Mouse (Mus musculus) C2C12 (cell line): ENCODE data around the gene Cant1.

Experiments used
- CEBPB ChIP-seq: IDR thresholded peaks from one replicate; pipeline ENCODE4 v1.6.1; 2011; ENCODE audit warnings: low read depth, mild to moderate bottlenecking, control low read depth, moderate library complexity
- CTCF ChIP-seq: IDR thresholded peaks from one replicate; pipeline ENCODE4 v1.5.1; 2011; ENCODE audit not compliant: control insufficient read depth, insufficient read depth, insufficient read length
- MAX ChIP-seq: IDR thresholded peaks from one replicate; pipeline ENCODE4 v1.6.1; 2011; ENCODE audit warnings: mild to moderate bottlenecking, control low read depth
- MYOD1 ChIP-seq: IDR thresholded peaks from one replicate; pipeline ENCODE4 v1.6.1; 2011; ENCODE audit warnings: low read depth; ENCODE audit not compliant: control insufficient read depth, insufficient read length
- USF1 ChIP-seq: IDR thresholded peaks from one replicate; pipeline ENCODE4 v1.6.1; 2011; ENCODE audit warnings: low read depth, mild to moderate bottlenecking, control low read depth, moderate library complexity

- TF ChIP-seq MAX (no peak), CTCF (no peak), MYOD1 (no peak), CEBPB (no peak), USF1 (no peak)
Measured at GRCm38 (mm10) chr11:118410073-118410444, 8.8 kb downstream of the Cant1 start.
